Mouse (Mus musculus): Measurements from ENCODE around the gene Klf6. TPM values are rescaled to one million over a fixed set of nuclear protein-coding genes. Genes with fewer than 3 reads are reported as not detected.

The Klf6 gene
- polyA plus RNA-seq, 1 experiment: 84.0 TPM

GRCm38 (mm10) chr13:5888164-5888563 is 26.9 kb downstream of the Klf6 start:
- no peak overlapping the region for H3K9ac ChIP-seq (ENCODE audit: low read depth, poor library complexity, severe bottlenecking)
- no peak for TF ChIP-seq POLR2A (IDR thresholded peaks at IDR 0.05; ENCODE audit: insufficient read depth, low read length)
- TF ChIP-seq CTCF (IDR thresholded peaks at IDR 0.05; ENCODE audit: low read depth, low read length): no peak
- TF ChIP-seq EP300 (IDR thresholded peaks at IDR 0.05; ENCODE audit: insufficient read depth, low read depth, low read length): no peak
- H3K36me3 ChIP-seq (ENCODE audit: control insufficient read depth, insufficient read depth, low read length, poor library complexity, severe bottlenecking): no peaks in the 10 kb centered on the region
- H3K9me3 ChIP-seq (replicated peaks; ENCODE audit: control insufficient read depth, insufficient read depth, low read length, poor library complexity, severe bottlenecking): no peaks in the 10 kb centered on the region
- H3K27me3 ChIP-seq (ENCODE audit: control insufficient read depth, insufficient read depth, low read length, poor library complexity, severe bottlenecking): no peaks in the 10 kb centered on the region; the same call in 1 of the 2 replicates
- H3K4me1 ChIP-seq (ENCODE audit: control insufficient read depth, insufficient read depth, low read length): no peaks in the 10 kb centered on the region
- H3K27ac ChIP-seq (ENCODE audit: insufficient read depth, low read length): no peak overlapping the region
- no peak overlapping the region for H3K4me3 ChIP-seq (ENCODE audit: low read depth, low read length)

DNA sequence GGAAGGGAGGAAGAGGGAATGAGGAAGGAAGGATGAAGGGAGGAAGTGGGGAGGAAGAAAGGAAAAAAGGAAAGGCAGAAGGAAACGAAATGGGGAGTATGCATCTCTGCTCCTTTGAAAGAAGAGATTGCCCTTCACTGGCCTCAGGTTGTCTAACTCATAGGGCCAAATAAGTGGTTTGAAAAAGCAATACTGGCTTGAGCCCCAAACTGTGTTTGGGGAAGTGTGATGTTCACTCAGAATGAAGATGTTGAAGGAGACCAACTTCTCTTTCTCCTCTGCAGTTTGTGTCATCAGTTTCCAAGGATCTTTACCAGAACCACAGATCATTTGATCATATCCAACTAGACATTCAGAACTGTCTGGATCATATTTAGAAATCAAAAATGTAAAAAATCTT is 27.4 kb downstream of the Klf6 start:
- H3K4me1 ChIP-seq (ENCODE audit: control insufficient read depth, insufficient read depth, low read length): no peaks in the 10 kb centered on the region
- no peaks in the 10 kb centered on the region for H3K9me3 ChIP-seq (replicated peaks; ENCODE audit: control insufficient read depth, insufficient read depth, low read length, poor library complexity, severe bottlenecking)
- no peak overlapping the region for H3K27ac ChIP-seq (ENCODE audit: insufficient read depth, low read length)
- no peak overlapping the region for H3K4me3 ChIP-seq (ENCODE audit: low read depth, low read length)
- TF ChIP-seq CTCF (IDR thresholded peaks at IDR 0.05; ENCODE audit: low read depth, low read length) (no peak), EP300 (IDR thresholded peaks at IDR 0.05; ENCODE audit: insufficient read depth, low read depth, low read length) (no peak), POLR2A (IDR thresholded peaks at IDR 0.05; ENCODE audit: insufficient read depth, low read length) (no peak)
- no peak overlapping the region for H3K9ac ChIP-seq (ENCODE audit: low read depth, poor library complexity, severe bottlenecking)
- no peaks in the 10 kb centered on the region for H3K36me3 ChIP-seq (ENCODE audit: control insufficient read depth, insufficient read depth, low read length, poor library complexity, severe bottlenecking)
- H3K27me3 ChIP-seq (ENCODE audit: control insufficient read depth, insufficient read depth, low read length, poor library complexity, severe bottlenecking): no peaks in the 10 kb centered on the region; the same call in 1 of the 2 replicates

GRCm38 (mm10) chr13:5890035-5890434 is 28.8 kb downstream of the Klf6 start:
- Histone ChIP-seq H3K27ac (ENCODE audit: insufficient read depth, low read length) (no peak overlapping the region), H3K4me1 (ENCODE audit: control insufficient read depth, insufficient read depth, low read length) (no peaks in the 10 kb centered on the region), H3K27me3 (ENCODE audit: control insufficient read depth, insufficient read depth, low read length, poor library complexity, severe bottlenecking) (no peaks in the 10 kb centered on the region; the same call in 1 of the 2 replicates), H3K9me3 (replicated peaks; ENCODE audit: control insufficient read depth, insufficient read depth, low read length, poor library complexity, severe bottlenecking) (no peaks in the 10 kb centered on the region), H3K9ac (ENCODE audit: low read depth, poor library complexity, severe bottlenecking) (no peak overlapping the region), H3K36me3 (ENCODE audit: control insufficient read depth, insufficient read depth, low read length, poor library complexity, severe bottlenecking) (no peaks in the 10 kb centered on the region), H3K4me3 (ENCODE audit: low read depth, low read length) (no peak overlapping the region)
- TF ChIP-seq POLR2A (IDR thresholded peaks at IDR 0.05; ENCODE audit: insufficient read depth, low read length): no peak
- no peak for TF ChIP-seq CTCF (IDR thresholded peaks at IDR 0.05; ENCODE audit: low read depth, low read length)
- no peak for TF ChIP-seq EP300 (IDR thresholded peaks at IDR 0.05; ENCODE audit: insufficient read depth, low read depth, low read length)

- no peaks in the 10 kb centered on the region for H3K4me1 ChIP-seq (ENCODE audit: control insufficient read depth, insufficient read depth, low read length)
- no peak overlapping the region for H3K9ac ChIP-seq (ENCODE audit: low read depth, poor library complexity, severe bottlenecking)
- H3K27ac ChIP-seq (ENCODE audit: insufficient read depth, low read length): no peak overlapping the region
- no peak overlapping the region for H3K4me3 ChIP-seq (ENCODE audit: low read depth, low read length)
- H3K36me3 ChIP-seq (ENCODE audit: control insufficient read depth, insufficient read depth, low read length, poor library complexity, severe bottlenecking): no peaks in the 10 kb centered on the region
- H3K27me3 ChIP-seq (ENCODE audit: control insufficient read depth, insufficient read depth, low read length, poor library complexity, severe bottlenecking): no peaks in the 10 kb centered on the region
- TF ChIP-seq CTCF (IDR thresholded peaks at IDR 0.05; ENCODE audit: low read depth, low read length) (no peak), POLR2A (IDR thresholded peaks at IDR 0.05; ENCODE audit: insufficient read depth, low read length) (no peak), EP300 (IDR thresholded peaks at IDR 0.05; ENCODE audit: insufficient read depth, low read depth, low read length) (no peak)
- no peaks in the 10 kb centered on the region for H3K9me3 ChIP-seq (replicated peaks; ENCODE audit: control insufficient read depth, insufficient read depth, low read length, poor library complexity, severe bottlenecking)
Observed at GRCm38 (mm10) chr13:5892684-5893447, 31.6 kb downstream of the Klf6 start.

GRCm38 (mm10) chr13:5894910-5895309 is 33.6 kb downstream of the Klf6 start:
- Histone ChIP-seq H3K9me3 (replicated peaks; ENCODE audit: control insufficient read depth, insufficient read depth, low read length, poor library complexity, severe bottlenecking) (no peaks in the 10 kb centered on the region), H3K4me3 (ENCODE audit: low read depth, low read length) (no peak overlapping the region), H3K27me3 (ENCODE audit: control insufficient read depth, insufficient read depth, low read length, poor library complexity, severe bottlenecking) (no peaks in the 10 kb centered on the region), H3K27ac (ENCODE audit: insufficient read depth, low read length) (no peak overlapping the region), H3K9ac (ENCODE audit: low read depth, poor library complexity, severe bottlenecking) (no peak overlapping the region), H3K36me3 (ENCODE audit: control insufficient read depth, insufficient read depth, low read length, poor library complexity, severe bottlenecking) (no peaks in the 10 kb centered on the region), H3K4me1 (ENCODE audit: control insufficient read depth, insufficient read depth, low read length) (no peaks in the 10 kb centered on the region)
- no peak for TF ChIP-seq POLR2A (IDR thresholded peaks at IDR 0.05; ENCODE audit: insufficient read depth, low read length)
- TF ChIP-seq CTCF (IDR thresholded peaks at IDR 0.05; ENCODE audit: low read depth, low read length): no peak
- TF ChIP-seq EP300 (IDR thresholded peaks at IDR 0.05; ENCODE audit: insufficient read depth, low read depth, low read length): no peak

- no peak overlapping the region for H3K4me3 ChIP-seq (ENCODE audit: low read depth, low read length)
- H3K27me3 ChIP-seq (ENCODE audit: control insufficient read depth, insufficient read depth, low read length, poor library complexity, severe bottlenecking): no peaks in the 10 kb centered on the region
- TF ChIP-seq POLR2A (IDR thresholded peaks at IDR 0.05; ENCODE audit: insufficient read depth, low read length) (no peak), CTCF (IDR thresholded peaks at IDR 0.05; ENCODE audit: low read depth, low read length) (no peak), EP300 (IDR thresholded peaks at IDR 0.05; ENCODE audit: insufficient read depth, low read depth, low read length) (no peak)
- no peak overlapping the region for H3K9ac ChIP-seq (ENCODE audit: low read depth, poor library complexity, severe bottlenecking)
- H3K27ac ChIP-seq (ENCODE audit: insufficient read depth, low read length): no peak overlapping the region
- H3K36me3 ChIP-seq (ENCODE audit: control insufficient read depth, insufficient read depth, low read length, poor library complexity, severe bottlenecking): no peaks in the 10 kb centered on the region
- 0 out of 2 replicates have a peak, but pooled peaks cover under 1% of the 10 kb centered on the region for H3K9me3 ChIP-seq (replicated peaks; ENCODE audit: control insufficient read depth, insufficient read depth, low read length, poor library complexity, severe bottlenecking)
- H3K4me1 ChIP-seq (ENCODE audit: control insufficient read depth, insufficient read depth, low read length): no peaks in the 10 kb centered on the region
Observed at GRCm38 (mm10) chr13:5895851-5896250, 34.6 kb downstream of the Klf6 start.
